Mouse (Mus musculus) cerebellum, adult 2 months (tissue): ENCODE data around the gene Flii.

Experiments
- CTCF ChIP-seq: fragments of 200-500 bp; IDR thresholded peaks from 2 replicates; pipeline ENCODE4 v1.5.1; 2011; ENCODE audit warnings: low read depth, mild to moderate bottlenecking, control low read depth, low read length, moderate library complexity, borderline replicate concordance; ENCODE audit not compliant: insufficient read depth
- POLR2A ChIP-seq: fragments of 200-500 bp; IDR thresholded peaks from 2 replicates; pipeline ENCODE4 v1.6.1; 2011; ENCODE audit warnings: low read length, control low read depth, borderline replicate concordance; ENCODE audit not compliant: insufficient read depth

DNA sequence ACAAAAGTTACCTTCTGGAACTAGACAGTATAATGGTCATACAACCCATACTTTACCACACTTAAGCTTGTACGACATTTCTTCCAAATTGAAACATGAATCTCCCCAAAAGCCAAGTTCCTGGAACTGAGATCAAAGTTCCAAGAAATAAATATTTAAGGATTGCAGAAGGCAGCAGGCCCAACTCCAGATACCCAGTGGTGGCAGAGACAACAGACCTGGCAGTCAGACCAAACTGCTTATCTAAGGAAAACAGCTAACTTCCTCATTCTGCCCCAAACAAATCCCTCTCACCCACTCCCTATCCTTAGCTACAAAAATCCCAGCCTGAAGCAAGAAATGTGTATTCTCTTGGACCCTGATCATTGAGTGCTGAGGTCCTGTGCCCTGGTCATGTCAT is 47.8 kb upstream of the Flii start:
- no peak for TF ChIP-seq POLR2A
- TF ChIP-seq CTCF, result no peak
